In genomic region chr15:78881828-78882227, GRCm38 (mm10) we compare ENCODE assay signal across 33 mouse cellular contexts. TPM values are rescaled to one million over a fixed set of nuclear protein-coding genes. Genes with fewer than 3 reads are reported as not detected.
A peak's percentile ranks its signal among the peaks of the same experiment; 100 is the strongest.
DNase-seq lines count a peak whose midpoint lies in the region; ATAC-seq and TF ChIP-seq lines count a peak whose summit lies in the region.
"Had no signal": no experiment of that assay in that cellular context is flagged by ENCODE, and none has a peak within 500 bp of the region (broad histone marks: within the 10 kb centered on the region; RNA-seq: fewer than 3 reads in every experiment).

No protein-coding gene starts in this region.

- no peak overlapping the region for H3K4me2 ChIP-seq in kidney, postnatal 0 days (ENCODE audit: low read length)
- H3K4me2 ChIP-seq in lung, embryonic 14.5 days: no peak overlapping the region
- H3K4me2 ChIP-seq: embryonic facial prominence, embryonic 12.5 days; hindbrain, embryonic 12.5 days; limb, embryonic 13.5 days; midbrain, embryonic 12.5 days had no signal

- H3K36me3 ChIP-seq in kidney, postnatal 0 days (ENCODE audit: insufficient read depth, low read length): peaks cover 59% of the 10 kb centered on the region
- peaks cover 69% of the 10 kb centered on the region for H3K36me3 ChIP-seq in lung, embryonic 14.5 days (ENCODE audit: insufficient read depth)

- TF ChIP-seq CTCF in kidney, postnatal 0 days (IDR thresholded peaks at IDR 0.05; ENCODE audit: low read depth): peak; percentile 23; the same call in 1 of the 2 replicates
- TF ChIP-seq CTCF in lung, embryonic 14.5 days (IDR thresholded peaks at IDR 0.05; ENCODE audit: low read depth): peak; percentile 20
- TF ChIP-seq CTCF in bone marrow, adult 2 months (IDR thresholded peaks at IDR 0.05; ENCODE audit: control insufficient read depth, insufficient read depth, low read length): peak; percentile 12; the same call in 1 of the 2 replicates

- no peak for TF ChIP-seq POLR2A in bone marrow, adult 2 months (IDR thresholded peaks at IDR 0.05; ENCODE audit: borderline replicate concordance, control insufficient read depth, low read depth, low read length)

- no peak for DNase-seq in kidney, postnatal 0 days (ENCODE audit: low spot score)
- DNase-seq in kidney, postnatal 10 days: no peak
- DNase-seq in lung, embryonic 14.5 days: no peak
- no peak for DNase-seq in lung, postnatal 25 days (ENCODE audit: low spot score)
- no peak for DNase-seq in gastrocnemius, postnatal 4 days (ENCODE audit: low spot score in 2 of 2)
- DNase-seq: adrenal gland, postnatal 14 days; cerebellum, adult 11-12 months; cerebellum, adult 9-11 months; embryo, embryonic 11 days; gastrocnemius, postnatal 36 days; kidney, adult 9 months; kidney, postnatal 25 days; lung, postnatal 14 days; right cerebral cortex, postnatal 14 days had no signal

- no peaks in the 10 kb centered on the region for H3K9me3 ChIP-seq in kidney, postnatal 0 days (replicated peaks; ENCODE audit: low read length)
- H3K9me3 ChIP-seq in lung, embryonic 14.5 days (ENCODE audit: low read depth, low read length): no peaks in the 10 kb centered on the region
- H3K9me3 ChIP-seq: embryonic facial prominence, embryonic 12.5 days; hindbrain, embryonic 12.5 days; limb, embryonic 13.5 days; midbrain, embryonic 12.5 days had no signal

- peaks cover 14% of the 10 kb centered on the region; the same call in 1 of the 2 replicates for H3K4me1 ChIP-seq in kidney, postnatal 0 days (replicated peaks; ENCODE audit: insufficient read depth, low read length)
- H3K4me1 ChIP-seq in lung, embryonic 14.5 days (ENCODE audit: insufficient read depth): 0 out of 2 replicates have a peak, but pooled peaks cover 6% of the 10 kb centered on the region
- no peaks in the 10 kb centered on the region for H3K4me1 ChIP-seq in bone marrow, adult 2 months (ENCODE audit: control insufficient read depth, insufficient read depth, low read length)

- no peak overlapping the region for H3K4me3 ChIP-seq in kidney, postnatal 0 days (replicated peaks; ENCODE audit: low read depth, low read length)
- no peak overlapping the region for H3K4me3 ChIP-seq in lung, embryonic 14.5 days (ENCODE audit: low read depth, low read length)
- H3K4me3 ChIP-seq in bone marrow, adult 2 months (replicated peaks; ENCODE audit: control insufficient read depth, low read depth, low read length): no peak overlapping the region
- H3K4me3 ChIP-seq: embryonic facial prominence, embryonic 12.5 days; hindbrain, embryonic 12.5 days; limb, embryonic 13.5 days; midbrain, embryonic 12.5 days had no signal

- no peak overlapping the region for H3K27ac ChIP-seq in kidney, postnatal 0 days
- H3K27ac ChIP-seq in lung, embryonic 14.5 days (ENCODE audit: low read depth): no peak overlapping the region
- no peak overlapping the region for H3K27ac ChIP-seq in bone marrow, adult 2 months (ENCODE audit: control insufficient read depth, insufficient read depth, low read depth, low read length, poor library complexity)
- H3K27ac ChIP-seq: embryonic facial prominence, embryonic 12.5 days; hindbrain, embryonic 12.5 days; hindbrain, postnatal 0 days; limb, embryonic 13.5 days; midbrain, embryonic 12.5 days had no signal

- WGBS in kidney, postnatal 0 days: 81% methylated on average over 3 of the region's 3 CpGs
- 85% methylated on average over 3 of the region's 3 CpGs for WGBS in lung, embryonic 14.5 days
- WGBS in bone marrow, adult 2 months: 82% methylated on average over 3 of the region's 3 CpGs

- H3K27me3 ChIP-seq in kidney, postnatal 0 days (ENCODE audit: insufficient read depth, low read length): no peaks in the 10 kb centered on the region
- H3K27me3 ChIP-seq in lung, embryonic 14.5 days (ENCODE audit: insufficient read depth, low read length): no peaks in the 10 kb centered on the region
- H3K27me3 ChIP-seq: embryonic facial prominence, embryonic 12.5 days; hindbrain, embryonic 12.5 days; limb, embryonic 13.5 days; midbrain, embryonic 12.5 days had no signal

- no peak overlapping the region for H3K9ac ChIP-seq in kidney, postnatal 0 days (ENCODE audit: low read depth, low read length)
- H3K9ac ChIP-seq in lung, embryonic 14.5 days: no peak overlapping the region; the same call in 1 of the 2 replicates
- H3K9ac ChIP-seq: embryonic facial prominence, embryonic 12.5 days; hindbrain, embryonic 12.5 days; limb, embryonic 13.5 days; midbrain, embryonic 12.5 days had no signal

- no peak for ATAC-seq in kidney, postnatal 0 days (replicated peaks; ENCODE audit: low FRiP score, low read depth)
- ATAC-seq in lung, embryonic 14.5 days (ENCODE audit: insufficient read depth): no peak
- ATAC-seq: forebrain, embryonic 14.5 days; hindbrain, postnatal 0 days; intestine, embryonic 16.5 days had no signal

RNA-seq across cellular contexts. Expression of gene Gga1, which starts 4.8 kb away (rescaled TPM):
- polyA plus RNA-seq in kidney, postnatal 0 days (2015; fragmentation: Nextera tagmentation; extraction: Ambion mirVana): 41.5 and 42.8 TPM in 2 replicates
- polyA plus RNA-seq in lung, embryonic 14.5 days (2014; fragmentation: Nextera tagmentation; extraction: Ambion mirVana): 50.9 and 57.0 TPM in 2 replicates
- 25.8 and 55.3 TPM in 2 replicates for polyA plus RNA-seq in bone marrow, adult 2 months (2011; ENCODE audit: insufficient read depth, insufficient read length, low replicate concordance, missing spikeins)
- total RNA-seq in gastrocnemius, postnatal 4 days (2021): 10 to 100 TPM; 36.8 to 40.9 TPM

RNA-seq across cellular contexts. Expression of gene Gm49510, which starts 17.6 kb away (rescaled TPM):
- polyA plus RNA-seq in kidney, postnatal 0 days (2015; fragmentation: Nextera tagmentation; extraction: Ambion mirVana): 0.30 TPM in 1 of 2 replicates, not detected in the other
- polyA plus RNA-seq in lung, embryonic 14.5 days (2014; fragmentation: Nextera tagmentation; extraction: Ambion mirVana): 0.18 and 0.70 TPM in 2 replicates
- not detected in 2 replicates for polyA plus RNA-seq in bone marrow, adult 2 months (2011; ENCODE audit: insufficient read depth, insufficient read length, low replicate concordance, missing spikeins)
- total RNA-seq in gastrocnemius, postnatal 4 days (2021): not detected
- total RNA-seq: adrenal gland, postnatal 14 days; gastrocnemius, adult 18-20 months; gastrocnemius, postnatal 36 days; heart, adult 8-10 months; hindbrain, postnatal 0 days; layer of hippocampus, postnatal 25 days had no signal
- polyA plus RNA-seq: forebrain, embryonic 14.5 days; heart, embryonic 14.5 days; hindbrain, postnatal 0 days; small intestine, adult 2 months; stomach, embryonic 14.5 days had no signal

RNA-seq across cellular contexts. Expression of gene Sh3bp1, which starts 17.7 kb away (rescaled TPM):
- 19.6 and 24.6 TPM in 2 replicates for polyA plus RNA-seq in kidney, postnatal 0 days (2015; fragmentation: Nextera tagmentation; extraction: Ambion mirVana)
- 43.5 and 43.9 TPM in 2 replicates for polyA plus RNA-seq in lung, embryonic 14.5 days (2014; fragmentation: Nextera tagmentation; extraction: Ambion mirVana)
- polyA plus RNA-seq in bone marrow, adult 2 months (2011; ENCODE audit: insufficient read depth, insufficient read length, low replicate concordance, missing spikeins): 18.9 and 63.2 TPM in 2 replicates
- 10 to 100 TPM; 14.6 to 16.4 TPM for total RNA-seq in gastrocnemius, postnatal 4 days (2021)

RNA-seq across cellular contexts. Expression of gene Lgals2, which starts 26.5 kb away (rescaled TPM):
- polyA plus RNA-seq in kidney, postnatal 0 days (2015; fragmentation: Nextera tagmentation; extraction: Ambion mirVana): 0.91 and 1.2 TPM in 2 replicates
- 0.34 TPM in 1 of 2 replicates, not detected in the other for polyA plus RNA-seq in lung, embryonic 14.5 days (2014; fragmentation: Nextera tagmentation; extraction: Ambion mirVana)
- not detected in 2 replicates for polyA plus RNA-seq in bone marrow, adult 2 months (2011; ENCODE audit: insufficient read depth, insufficient read length, low replicate concordance, missing spikeins)
- total RNA-seq in gastrocnemius, postnatal 4 days (2021): not detected
- total RNA-seq: gastrocnemius, adult 18-20 months; gastrocnemius, postnatal 36 days; hindbrain, postnatal 0 days; layer of hippocampus, adult 18-20 months; layer of hippocampus, postnatal 25 days; left cerebral cortex, adult 8-10 months; left cerebral cortex, postnatal 36 days; megakaryocyte progenitor cell, adult 5-6 weeks had no signal
- polyA plus RNA-seq: embryonic facial prominence, embryonic 12.5 days; forebrain, embryonic 14.5 days; heart, embryonic 14.5 days; hindbrain, embryonic 12.5 days; hindbrain, postnatal 0 days; midbrain, embryonic 12.5 days; neural tube, embryonic 14.5 days had no signal

RNA-seq across cellular contexts. Expression of gene Pdxp, which starts 31.9 kb away (rescaled TPM):
- polyA plus RNA-seq in kidney, postnatal 0 days (2015; fragmentation: Nextera tagmentation; extraction: Ambion mirVana): 7.1 and 7.8 TPM in 2 replicates
- polyA plus RNA-seq in lung, embryonic 14.5 days (2014; fragmentation: Nextera tagmentation; extraction: Ambion mirVana): 17.9 and 21.9 TPM in 2 replicates
- polyA plus RNA-seq in bone marrow, adult 2 months (2011; ENCODE audit: insufficient read depth, insufficient read length, low replicate concordance, missing spikeins): 5.7 and 8.0 TPM in 2 replicates
- 10 to 100 TPM; 16.4 to 21.7 TPM for total RNA-seq in gastrocnemius, postnatal 4 days (2021)
